Mouse (Mus musculus): ENCODE data around the gene Glis1. TPM values are rescaled to one million over a fixed set of nuclear protein-coding genes. Genes with fewer than 3 reads are reported as not detected.

The Glis1 gene
- 4.6 and 5.1 TPM in 2 replicates for polyA plus RNA-seq (2015; fragmentation: Nextera tagmentation; extraction: Ambion mirVana)

DNA sequence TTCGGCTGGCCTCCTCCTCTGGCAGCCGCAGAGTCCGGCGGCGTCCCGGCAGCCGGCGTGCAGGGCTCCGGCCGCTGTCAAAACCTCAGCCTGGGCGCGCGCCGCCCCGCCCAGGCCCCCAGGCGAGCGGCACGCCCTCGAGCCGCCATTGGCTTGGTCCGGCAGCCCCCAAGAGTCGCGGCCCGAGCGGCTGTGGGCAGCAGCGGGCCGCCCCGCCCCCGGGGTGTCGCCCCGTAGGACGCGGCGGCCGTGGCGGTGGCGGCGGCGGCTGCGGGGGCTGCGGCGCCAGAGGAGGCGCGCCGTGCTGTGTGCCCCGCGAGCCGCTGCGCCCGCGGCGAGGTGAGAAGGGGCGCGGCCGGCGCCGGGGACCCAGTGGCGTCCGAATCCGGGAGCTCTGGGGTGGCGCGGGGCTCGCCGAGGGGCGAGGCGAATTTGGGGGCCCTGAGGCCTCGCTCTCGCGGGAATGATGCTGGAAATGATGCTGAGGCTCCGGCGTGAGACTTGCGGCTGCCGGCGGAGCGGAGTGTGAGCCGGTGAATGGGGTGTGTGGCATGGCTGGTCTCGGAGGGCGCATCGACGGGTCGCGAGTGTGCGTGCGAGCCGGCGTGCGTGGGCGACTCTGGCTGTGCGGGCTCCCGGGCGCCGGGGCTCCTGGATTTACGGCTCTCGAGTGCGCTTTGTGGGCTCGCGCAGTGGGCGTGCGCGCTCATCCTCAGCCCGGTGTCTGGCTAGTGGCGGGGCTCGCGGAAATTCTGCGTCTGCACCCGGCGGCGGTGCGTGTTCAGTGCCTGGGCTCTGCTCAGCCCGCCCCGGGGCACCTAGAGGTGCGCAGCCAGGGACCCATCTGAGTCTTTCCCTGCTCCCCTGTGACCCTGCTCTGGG, at the start of gene Glis1:
Gene Glis1, plus strand, starts transcription at position 236 of the 882 bp plus-strand sequence.
- under 1% methylated on average over 77 of the region's 112 CpGs for WGBS
- H3K9ac ChIP-seq (replicated peaks; ENCODE audit: low read length) = peak within 1 kb of the TSS; percentile 60
- no peaks in the 10 kb centered on the region for H3K9me3 ChIP-seq (ENCODE audit: low read length)
- no peaks in the 10 kb centered on the region for H3K36me3 ChIP-seq (ENCODE audit: insufficient read depth, low read length)
- H3K4me2 ChIP-seq (replicated peaks; ENCODE audit: low read depth, low read length) = peak within 1 kb of the TSS; percentile 96
- ATAC-seq (ENCODE audit: low FRiP score, low TSS enrichment) = peak; percentile 92
- peak within 1 kb of the TSS; percentile 65 for H3K4me3 ChIP-seq (ENCODE audit: low read length)
- H3K27ac ChIP-seq (ENCODE audit: low read length) = no peak within 1 kb of the TSS
- peaks cover 21% of the 10 kb centered on the region for H3K4me1 ChIP-seq (ENCODE audit: insufficient read depth, low read length)
- H3K27me3 ChIP-seq (ENCODE audit: insufficient read depth, low read length) = peaks cover 65% of the 10 kb centered on the region

DNA sequence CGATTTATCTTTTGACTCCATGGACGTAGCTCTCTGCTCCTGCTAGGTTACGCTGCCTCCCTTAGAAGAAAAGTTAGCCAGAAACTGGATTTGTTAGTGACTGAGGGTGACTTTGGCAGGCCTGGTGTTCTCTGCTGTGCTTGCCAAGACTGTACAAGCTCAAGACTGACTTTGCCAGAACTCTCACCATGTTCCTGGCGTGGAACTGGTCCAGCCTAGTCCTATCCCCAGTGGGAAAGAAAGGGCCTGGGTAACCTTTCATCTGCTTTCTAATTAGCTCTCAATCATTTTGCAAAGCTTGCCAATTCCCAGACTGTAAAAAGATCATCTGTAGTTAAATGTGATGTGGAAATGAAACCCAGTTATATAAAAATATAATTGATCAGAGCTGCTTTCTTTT, 47.4 kb upstream of the Glis1 start:
- no peak for ATAC-seq (ENCODE audit: low FRiP score, low TSS enrichment)
- no peaks in the 10 kb centered on the region for H3K4me1 ChIP-seq (ENCODE audit: insufficient read depth, low read length)
- H3K4me3 ChIP-seq (ENCODE audit: low read length) = no peak overlapping the region
- no peak overlapping the region for H3K27ac ChIP-seq (ENCODE audit: low read length)
- H3K9me3 ChIP-seq (ENCODE audit: low read length) = no peaks in the 10 kb centered on the region
- 96% methylated on average over 4 of the region's 4 CpGs for WGBS
- no peaks in the 10 kb centered on the region for H3K27me3 ChIP-seq (ENCODE audit: insufficient read depth, low read length)
- no peak overlapping the region for H3K4me2 ChIP-seq (replicated peaks; ENCODE audit: low read depth, low read length)
- H3K36me3 ChIP-seq (ENCODE audit: insufficient read depth, low read length) = peaks cover 74% of the 10 kb centered on the region
- no peak overlapping the region for H3K9ac ChIP-seq (replicated peaks; ENCODE audit: low read length)

DNA sequence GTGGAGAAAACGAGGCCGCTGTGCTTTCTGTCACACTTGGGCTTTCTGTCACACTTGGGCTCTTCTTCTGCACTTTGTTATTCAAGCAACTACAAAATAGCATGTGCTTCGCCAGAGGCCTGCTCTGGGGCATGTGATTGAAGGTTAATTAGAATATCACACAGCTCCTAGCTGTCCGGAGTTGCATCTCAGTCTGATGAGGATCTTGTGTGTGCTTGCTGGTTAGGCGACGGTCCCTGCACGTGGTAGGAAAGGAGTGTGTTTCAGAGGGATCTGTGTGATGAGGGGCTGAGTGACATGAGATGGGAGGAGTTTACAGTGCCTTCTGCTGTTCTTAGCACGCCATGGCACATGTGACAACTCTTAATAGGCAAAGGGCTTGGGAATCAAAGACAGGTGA, 46.9 kb upstream of the Glis1 start:
- Histone ChIP-seq H3K36me3 (ENCODE audit: insufficient read depth, low read length) (peaks cover 72% of the 10 kb centered on the region), H3K4me2 (replicated peaks; ENCODE audit: low read depth, low read length) (no peak overlapping the region), H3K27me3 (ENCODE audit: insufficient read depth, low read length) (no peaks in the 10 kb centered on the region), H3K4me1 (ENCODE audit: insufficient read depth, low read length) (no peaks in the 10 kb centered on the region), H3K9ac (replicated peaks; ENCODE audit: low read length) (no peak overlapping the region), H3K9me3 (ENCODE audit: low read length) (no peaks in the 10 kb centered on the region), H3K27ac (ENCODE audit: low read length) (no peak overlapping the region), H3K4me3 (ENCODE audit: low read length) (no peak overlapping the region)
- WGBS = 92% methylated on average over 8 of the region's 8 CpGs
- no peak for ATAC-seq (ENCODE audit: low FRiP score, low TSS enrichment)

DNA sequence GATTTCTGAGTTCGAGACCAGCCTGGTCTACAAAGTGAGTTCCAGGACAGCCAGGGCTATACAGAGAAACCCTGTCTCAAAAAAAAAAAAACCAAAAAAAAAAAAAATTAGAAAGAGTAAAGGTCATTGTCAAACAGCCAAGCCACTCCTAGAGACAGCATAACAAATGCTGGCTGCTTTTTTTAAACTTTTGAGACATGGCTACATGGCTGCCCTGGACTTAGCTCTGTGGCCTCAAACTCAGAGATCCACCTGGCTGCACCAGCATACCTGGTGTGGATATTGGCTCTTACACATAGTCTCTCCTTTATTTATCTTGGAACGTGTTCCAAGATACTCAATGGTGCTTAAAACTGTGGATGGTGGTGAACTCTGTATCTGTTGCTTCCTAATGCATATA, 46.1 kb upstream of the Glis1 start:
- H3K9ac ChIP-seq (replicated peaks; ENCODE audit: low read length) = no peak overlapping the region
- no peak for ATAC-seq (ENCODE audit: low FRiP score, low TSS enrichment)
- no peak overlapping the region for H3K4me3 ChIP-seq (ENCODE audit: low read length)
- no peaks in the 10 kb centered on the region for H3K9me3 ChIP-seq (ENCODE audit: low read length)
- H3K27me3 ChIP-seq (ENCODE audit: insufficient read depth, low read length) = no peaks in the 10 kb centered on the region
- 82% methylated on average over 2 of the region's 2 CpGs for WGBS
- H3K36me3 ChIP-seq (ENCODE audit: insufficient read depth, low read length) = peaks cover 70% of the 10 kb centered on the region
- no peaks in the 10 kb centered on the region for H3K4me1 ChIP-seq (ENCODE audit: insufficient read depth, low read length)
- no peak overlapping the region for H3K27ac ChIP-seq (ENCODE audit: low read length)
- H3K4me2 ChIP-seq (replicated peaks; ENCODE audit: low read depth, low read length) = no peak overlapping the region

DNA sequence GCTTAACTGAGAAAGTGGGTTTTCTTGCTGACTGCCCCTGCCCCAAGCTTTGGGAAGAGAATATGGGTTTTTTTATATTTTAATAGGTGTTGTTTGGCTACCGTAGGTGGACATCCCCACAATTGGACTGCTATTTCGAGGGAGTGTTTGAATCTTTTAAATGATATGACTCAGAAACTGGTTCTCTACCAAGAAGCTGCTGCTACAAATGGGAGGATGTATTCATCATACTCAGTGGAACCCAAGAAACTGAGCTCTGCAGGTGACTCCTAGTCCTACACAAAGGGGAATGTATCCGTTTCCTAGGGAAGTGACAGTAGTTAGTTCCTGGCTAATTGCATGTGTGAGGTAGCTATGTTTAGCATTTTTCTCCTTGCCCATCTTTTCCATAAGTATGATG, 45.0 kb upstream of the Glis1 start:
- Histone ChIP-seq H3K4me2 (replicated peaks; ENCODE audit: low read depth, low read length) (no peak overlapping the region), H3K4me1 (ENCODE audit: insufficient read depth, low read length) (no peaks in the 10 kb centered on the region), H3K27ac (ENCODE audit: low read length) (no peak overlapping the region), H3K36me3 (ENCODE audit: insufficient read depth, low read length) (peaks cover 68% of the 10 kb centered on the region), H3K9ac (replicated peaks; ENCODE audit: low read length) (no peak overlapping the region), H3K4me3 (ENCODE audit: low read length) (no peak overlapping the region), H3K9me3 (ENCODE audit: low read length) (no peaks in the 10 kb centered on the region), H3K27me3 (ENCODE audit: insufficient read depth, low read length) (no peaks in the 10 kb centered on the region)
- 92% methylated on average over 3 of the region's 3 CpGs for WGBS
- no peak for ATAC-seq (ENCODE audit: low FRiP score, low TSS enrichment)

DNA sequence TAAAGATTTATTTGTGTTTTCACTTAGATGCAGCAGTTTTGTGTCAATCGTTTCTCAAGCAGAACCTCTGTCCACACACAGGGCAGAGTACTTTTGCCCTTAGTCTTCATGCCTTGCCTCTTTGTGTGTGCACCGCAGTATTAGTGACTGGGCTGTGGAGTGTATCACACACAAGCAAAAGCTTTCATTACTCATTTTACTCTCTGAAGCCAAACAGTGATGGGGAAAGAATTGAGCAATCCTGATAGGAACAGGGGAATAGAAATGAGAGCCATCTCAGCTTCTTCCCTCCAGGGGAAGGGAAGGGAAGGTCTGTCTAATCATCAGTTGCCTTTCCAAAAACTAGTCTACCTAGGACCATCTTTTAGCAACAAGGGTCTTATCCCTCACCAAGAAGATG, 40.6 kb upstream of the Glis1 start:
- Histone ChIP-seq H3K36me3 (ENCODE audit: insufficient read depth, low read length) (peaks cover 46% of the 10 kb centered on the region), H3K9me3 (ENCODE audit: low read length) (no peaks in the 10 kb centered on the region), H3K4me2 (replicated peaks; ENCODE audit: low read depth, low read length) (no peak overlapping the region), H3K4me3 (ENCODE audit: low read length) (no peak overlapping the region), H3K27ac (ENCODE audit: low read length) (no peak overlapping the region), H3K9ac (replicated peaks; ENCODE audit: low read length) (no peak overlapping the region), H3K4me1 (ENCODE audit: insufficient read depth, low read length) (no peaks in the 10 kb centered on the region), H3K27me3 (ENCODE audit: insufficient read depth, low read length) (no peaks in the 10 kb centered on the region)
- no peak for ATAC-seq (ENCODE audit: low FRiP score, low TSS enrichment)
- WGBS = 47% methylated on average over 2 of the region's 2 CpGs

DNA sequence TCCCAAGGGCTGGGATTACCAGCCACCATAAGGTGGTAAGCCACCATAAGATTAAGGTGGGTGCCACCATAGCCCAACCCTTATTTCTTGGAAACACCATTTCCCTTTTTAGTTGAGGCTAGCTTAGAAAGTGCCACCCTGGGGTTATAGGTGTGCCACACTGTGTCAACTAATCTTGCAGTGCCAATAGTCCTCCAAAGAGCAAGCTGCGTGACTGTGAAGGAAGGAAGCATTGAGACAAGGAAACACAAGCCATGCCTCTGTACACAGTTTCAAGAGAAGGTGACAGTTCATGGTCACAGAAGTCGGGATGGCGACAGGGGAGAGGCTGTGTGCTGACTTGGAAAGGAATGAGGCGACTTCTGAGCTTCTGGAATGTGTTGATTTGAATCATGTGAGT, 14.2 kb upstream of the Glis1 start:
- no peaks in the 10 kb centered on the region for H3K9me3 ChIP-seq (ENCODE audit: low read length)
- ATAC-seq (ENCODE audit: low FRiP score, low TSS enrichment) = no peak
- H3K4me3 ChIP-seq (ENCODE audit: low read length) = no peak overlapping the region
- no peak overlapping the region for H3K27ac ChIP-seq (ENCODE audit: low read length)
- no peaks in the 10 kb centered on the region for H3K27me3 ChIP-seq (ENCODE audit: insufficient read depth, low read length)
- H3K9ac ChIP-seq (replicated peaks; ENCODE audit: low read length) = no peak overlapping the region
- no peak overlapping the region for H3K4me2 ChIP-seq (replicated peaks; ENCODE audit: low read depth, low read length)
- peaks cover 8% of the 10 kb centered on the region; the same call in 1 of the 2 replicates for H3K36me3 ChIP-seq (ENCODE audit: insufficient read depth, low read length)
- WGBS = 73% methylated on average over 4 of the region's 4 CpGs
- peaks cover 3% of the 10 kb centered on the region; the same call in 1 of the 2 replicates for H3K4me1 ChIP-seq (ENCODE audit: insufficient read depth, low read length)

DNA sequence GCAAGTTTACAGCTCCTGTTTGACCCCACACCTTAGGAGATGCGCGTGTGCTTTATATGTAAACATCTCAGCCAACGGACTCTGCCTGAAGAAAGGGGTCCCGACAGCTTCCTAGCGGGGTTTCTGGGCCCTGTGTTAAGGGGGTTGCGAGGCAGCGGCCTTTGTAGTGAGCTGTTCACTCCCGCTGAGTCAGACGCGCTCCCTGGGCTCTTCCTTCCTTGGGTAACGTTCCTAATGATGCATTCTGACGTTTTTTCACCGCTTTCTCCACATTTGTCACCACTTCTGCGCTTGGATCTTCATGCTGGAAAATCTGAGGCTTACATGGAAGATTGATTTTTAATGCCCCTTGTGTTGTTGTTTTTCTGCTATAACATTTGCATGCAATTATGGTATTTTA, 12.7 kb upstream of the Glis1 start:
- ATAC-seq (ENCODE audit: low FRiP score, low TSS enrichment) = no peak
- H3K4me1 ChIP-seq (ENCODE audit: insufficient read depth, low read length) = peaks cover 3% of the 10 kb centered on the region; the same call in 1 of the 2 replicates
- H3K4me2 ChIP-seq (replicated peaks; ENCODE audit: low read depth, low read length) = peak overlapping the region; percentile 43
- no peak overlapping the region for H3K4me3 ChIP-seq (ENCODE audit: low read length)
- no peak overlapping the region for H3K27ac ChIP-seq (ENCODE audit: low read length)
- WGBS = 9% methylated on average over 14 of the region's 14 CpGs
- peaks cover 7% of the 10 kb centered on the region; the same call in 1 of the 2 replicates for H3K36me3 ChIP-seq (ENCODE audit: insufficient read depth, low read length)
- H3K27me3 ChIP-seq (ENCODE audit: insufficient read depth, low read length) = no peaks in the 10 kb centered on the region
- no peaks in the 10 kb centered on the region for H3K9me3 ChIP-seq (ENCODE audit: low read length)
- H3K9ac ChIP-seq (replicated peaks; ENCODE audit: low read length) = no peak overlapping the region

DNA sequence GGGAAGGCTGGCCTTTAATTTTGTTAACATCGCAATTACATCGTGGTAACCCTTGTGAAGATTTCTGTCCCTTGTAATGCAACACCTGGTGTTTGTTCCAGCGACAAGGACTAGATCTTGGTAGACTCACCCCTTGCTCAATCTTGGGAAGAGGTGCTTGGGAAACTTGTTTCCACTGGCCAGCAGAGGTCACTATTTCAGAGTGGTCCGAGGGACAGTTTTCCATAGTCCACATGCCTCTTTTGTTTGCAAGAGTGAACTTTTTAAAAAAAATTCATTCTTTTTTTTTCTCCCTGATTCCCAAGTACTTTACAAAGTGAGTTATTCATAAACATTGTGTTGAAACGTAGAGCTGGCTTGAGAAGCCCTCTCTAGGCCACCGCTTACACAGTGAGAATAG, 12.2 kb upstream of the Glis1 start:
- Histone ChIP-seq H3K4me2 (replicated peaks; ENCODE audit: low read depth, low read length) (no peak overlapping the region), H3K36me3 (ENCODE audit: insufficient read depth, low read length) (peaks cover 5% of the 10 kb centered on the region; the same call in 1 of the 2 replicates), H3K4me1 (ENCODE audit: insufficient read depth, low read length) (peaks cover 3% of the 10 kb centered on the region; the same call in 1 of the 2 replicates), H3K9ac (replicated peaks; ENCODE audit: low read length) (no peak overlapping the region), H3K27me3 (ENCODE audit: insufficient read depth, low read length) (no peaks in the 10 kb centered on the region), H3K27ac (ENCODE audit: low read length) (no peak overlapping the region), H3K9me3 (ENCODE audit: low read length) (no peaks in the 10 kb centered on the region), H3K4me3 (ENCODE audit: low read length) (no peak overlapping the region)
- ATAC-seq (ENCODE audit: low FRiP score, low TSS enrichment) = no peak; the same call in 1 of the 2 replicates
- 21% methylated on average over 6 of the region's 6 CpGs for WGBS

DNA sequence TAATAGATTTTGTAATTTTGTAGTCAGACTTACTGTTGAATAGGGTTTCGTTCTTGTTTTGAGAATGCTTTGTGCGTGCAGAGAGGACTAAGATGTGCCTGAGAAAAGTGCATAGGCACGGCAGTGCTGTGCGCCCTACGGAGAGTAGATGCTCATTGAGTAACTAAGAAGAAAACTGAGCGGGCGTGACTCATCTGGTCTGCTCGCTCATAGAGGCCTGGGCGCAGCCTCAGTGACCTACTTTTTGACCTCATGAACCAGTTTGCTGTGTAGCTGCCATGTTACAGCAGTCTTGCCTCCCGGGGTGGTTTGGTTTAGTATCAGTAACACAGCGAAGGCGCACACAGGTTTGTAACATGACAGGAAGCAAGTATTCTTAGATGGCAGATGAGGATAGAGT, 8.8 kb upstream of the Glis1 start:
- H3K9ac ChIP-seq (replicated peaks; ENCODE audit: low read length) = no peak overlapping the region
- H3K27ac ChIP-seq (ENCODE audit: low read length) = no peak overlapping the region
- H3K4me1 ChIP-seq (ENCODE audit: insufficient read depth, low read length) = peaks cover 3% of the 10 kb centered on the region; the same call in 1 of the 2 replicates
- H3K4me2 ChIP-seq (replicated peaks; ENCODE audit: low read depth, low read length) = no peak overlapping the region
- no peaks in the 10 kb centered on the region for H3K9me3 ChIP-seq (ENCODE audit: low read length)
- H3K36me3 ChIP-seq (ENCODE audit: insufficient read depth, low read length) = no peaks in the 10 kb centered on the region
- H3K4me3 ChIP-seq (ENCODE audit: low read length) = no peak overlapping the region
- 93% methylated on average over 12 of the region's 12 CpGs for WGBS
- no peak for ATAC-seq (ENCODE audit: low FRiP score, low TSS enrichment)
- no peaks in the 10 kb centered on the region for H3K27me3 ChIP-seq (ENCODE audit: insufficient read depth, low read length)
